Mouse (Mus musculus): ENCODE data around the gene Lpin2.

The Lpin2 gene

GRCm38 (mm10) chr17:71263136-71263535 is 80.8 kb downstream of the Lpin2 start:
- no peak for DNase-seq (ENCODE audit: low spot score in 2 of 2)

- DNase-seq (ENCODE audit: low spot score in 2 of 2): no peak
These were observed 82.4 kb downstream of the Lpin2 start for GRCm38 (mm10) chr17:71264739-71265138.

GRCm38 (mm10) chr17:71265336-71266051 is 83.1 kb downstream of the Lpin2 start:
- no peak for DNase-seq (ENCODE audit: low spot score in 2 of 2)

- no peak for DNase-seq (ENCODE audit: low spot score in 2 of 2)
These were observed 85.0 kb downstream of the Lpin2 start for GRCm38 (mm10) chr17:71267374-71267773.

- DNase-seq (ENCODE audit: low spot score in 2 of 2): no peak
These were observed 85.8 kb downstream of the Lpin2 start for GRCm38 (mm10) chr17:71268152-71268551.

- DNase-seq (ENCODE audit: low spot score in 2 of 2): no peak
These were observed 86.2 kb downstream of the Lpin2 start for GRCm38 (mm10) chr17:71268599-71268998.

GRCm38 (mm10) chr17:71273901-71274300 is 91.5 kb downstream of the Lpin2 start:
- DNase-seq (ENCODE audit: low spot score in 2 of 2): no peak

GRCm38 (mm10) chr17:71276771-71277170 is 94.4 kb downstream of the Lpin2 start:
- DNase-seq (ENCODE audit: low spot score in 2 of 2): no peak

GRCm38 (mm10) chr17:71277701-71278491 is 95.5 kb downstream of the Lpin2 start:
- no peak for DNase-seq (ENCODE audit: low spot score in 2 of 2)

- DNase-seq (ENCODE audit: low spot score in 2 of 2): no peak
These were observed 100.4 kb downstream of the Lpin2 start for GRCm38 (mm10) chr17:71282716-71283115.

- no peak for DNase-seq (ENCODE audit: low spot score in 2 of 2)
These were observed 100.9 kb downstream of the Lpin2 start for GRCm38 (mm10) chr17:71283237-71283636.

- no peak for DNase-seq (ENCODE audit: low spot score in 2 of 2)
These were observed 102.5 kb downstream of the Lpin2 start for GRCm38 (mm10) chr17:71284890-71285289.

- no peak for DNase-seq (ENCODE audit: low spot score in 2 of 2)
These were observed 103.6 kb downstream of the Lpin2 start for GRCm38 (mm10) chr17:71285929-71286328.

- no peak for DNase-seq (ENCODE audit: low spot score in 2 of 2)
These were observed 105.2 kb downstream of the Lpin2 start for GRCm38 (mm10) chr17:71287586-71287985.

- DNase-seq (ENCODE audit: low spot score in 2 of 2): no peak
These were observed 105.9 kb downstream of the Lpin2 start for GRCm38 (mm10) chr17:71288145-71288758.

GRCm38 (mm10) chr17:71288808-71289548 is 106.6 kb downstream of the Lpin2 start:
- no peak for DNase-seq (ENCODE audit: low spot score in 2 of 2)

GRCm38 (mm10) chr17:71289572-71290176 is 107.3 kb downstream of the Lpin2 start:
- DNase-seq (ENCODE audit: low spot score in 2 of 2): no peak

GRCm38 (mm10) chr17:71290486-71291410 is 108.4 kb downstream of the Lpin2 start:
- DNase-seq (ENCODE audit: low spot score in 2 of 2): no peak

- no peak for DNase-seq (ENCODE audit: low spot score in 2 of 2)
These were observed 109.6 kb downstream of the Lpin2 start for GRCm38 (mm10) chr17:71291897-71292420.

- no peak for DNase-seq (ENCODE audit: low spot score in 2 of 2)
These were observed 110.5 kb downstream of the Lpin2 start for GRCm38 (mm10) chr17:71292897-71293296.

Data from right cerebral cortex, adult 2 months (tissue).